Mouse (Mus musculus) embryo, embryonic 9.5 days (tissue): ENCODE results near the gene Emid1.

ENCODE experiments used
- DNase-seq: peaks from one replicate; pipeline ENCODE4 v3.0.0-alpha.2; 2017; ENCODE audit errors: extremely low spot score

The Emid1 gene

GRCm38 (mm10) chr11:5160722-5161485 lies 8.8 kb upstream of the Emid1 start:
- DNase-seq: no peak

GRCm38 (mm10) chr11:5158056-5158455 lies 6.0 kb upstream of the Emid1 start:
- DNase-seq: no peak

GRCm38 (mm10) chr11:5154961-5155805 lies 3.1 kb upstream of the Emid1 start:
- DNase-seq: no peak

- no peak for DNase-seq
Measured at GRCm38 (mm10) chr11:5151247-5151630, 818 bp downstream of the Emid1 start.

- peak; percentile 63 for DNase-seq
Measured at GRCm38 (mm10) chr11:5150416-5151246, 1.4 kb downstream of the Emid1 start.

GRCm38 (mm10) chr11:5149955-5150354 lies 2.1 kb downstream of the Emid1 start:
- no peak for DNase-seq

- no peak for DNase-seq
Measured at GRCm38 (mm10) chr11:5149249-5149648, 2.8 kb downstream of the Emid1 start.

GRCm38 (mm10) chr11:5145600-5145999 lies 6.5 kb downstream of the Emid1 start:
- DNase-seq: no peak

GRCm38 (mm10) chr11:5141965-5142364 lies 10.1 kb downstream of the Emid1 start:
- no peak for DNase-seq

GRCm38 (mm10) chr11:5141252-5141651 lies 10.8 kb downstream of the Emid1 start:
- DNase-seq: no peak

GRCm38 (mm10) chr11:5140619-5141018 lies 11.4 kb downstream of the Emid1 start:
- DNase-seq: no peak

- DNase-seq: no peak
Measured at GRCm38 (mm10) chr11:5139372-5139771, 12.7 kb downstream of the Emid1 start.

- DNase-seq: no peak
Measured at GRCm38 (mm10) chr11:5138642-5139041, 13.4 kb downstream of the Emid1 start.

- DNase-seq: no peak
Measured at GRCm38 (mm10) chr11:5135914-5136313, 16.1 kb downstream of the Emid1 start.

GRCm38 (mm10) chr11:5132751-5133150 lies 19.3 kb downstream of the Emid1 start:
- DNase-seq: no peak

GRCm38 (mm10) chr11:5130111-5130665 lies 21.9 kb downstream of the Emid1 start:
- no peak for DNase-seq

- DNase-seq: peak; percentile 62
Measured at GRCm38 (mm10) chr11:5129035-5129480, 23.0 kb downstream of the Emid1 start.

- no peak for DNase-seq
Measured at GRCm38 (mm10) chr11:5125713-5126112, 26.3 kb downstream of the Emid1 start.

- DNase-seq: peak; percentile 87
Measured at GRCm38 (mm10) chr11:5114931-5115581, 37.0 kb downstream of the Emid1 start.

GRCm38 (mm10) chr11:5113645-5114044 lies 38.4 kb downstream of the Emid1 start:
- no peak for DNase-seq

- no peak for DNase-seq
Measured at GRCm38 (mm10) chr11:5109441-5109840, 42.6 kb downstream of the Emid1 start.
